Mouse (Mus musculus) brain, embryonic 18.5 days (tissue): ENCODE results near the gene Sept11.

Experiments used
- DNase-seq: peaks from one replicate; pipeline ENCODE4 v3.0.0-alpha.2; 2012; ENCODE audit warnings: low read depth, low spot score

Sept11 gene

GRCm38 (mm10) chr5:93095301-93095700 lies 2.1 kb downstream of the Sept11 start:
- no peak for DNase-seq

- no peak for DNase-seq
Measured at GRCm38 (mm10) chr5:93097204-93097906, 4.1 kb downstream of the Sept11 start.

GRCm38 (mm10) chr5:93098219-93098618 lies 5.0 kb downstream of the Sept11 start:
- no peak for DNase-seq

- DNase-seq = no peak
Measured at GRCm38 (mm10) chr5:93098811-93099210, 5.6 kb downstream of the Sept11 start.

- DNase-seq = no peak
Measured at GRCm38 (mm10) chr5:93100906-93101305, 7.7 kb downstream of the Sept11 start.

GRCm38 (mm10) chr5:93101371-93101791 lies 8.1 kb downstream of the Sept11 start:
- no peak for DNase-seq

GRCm38 (mm10) chr5:93103603-93104002 lies 10.4 kb downstream of the Sept11 start:
- no peak for DNase-seq

GRCm38 (mm10) chr5:93104987-93105823 lies 12.0 kb downstream of the Sept11 start:
- no peak for DNase-seq

GRCm38 (mm10) chr5:93106048-93106447 lies 12.8 kb downstream of the Sept11 start:
- no peak for DNase-seq

- DNase-seq = no peak
Measured at GRCm38 (mm10) chr5:93108703-93109102, 15.5 kb downstream of the Sept11 start.

- DNase-seq = no peak
Measured at GRCm38 (mm10) chr5:93109555-93109954, 16.3 kb downstream of the Sept11 start.

- DNase-seq = no peak
Measured at GRCm38 (mm10) chr5:93112290-93112689, 19.1 kb downstream of the Sept11 start.

- no peak for DNase-seq
Measured at GRCm38 (mm10) chr5:93113517-93113916, 20.3 kb downstream of the Sept11 start.

- no peak for DNase-seq
Measured at GRCm38 (mm10) chr5:93114515-93114914, 21.3 kb downstream of the Sept11 start.

- no peak for DNase-seq
Measured at GRCm38 (mm10) chr5:93115059-93115458, 21.8 kb downstream of the Sept11 start.

GRCm38 (mm10) chr5:93115854-93116253 lies 22.6 kb downstream of the Sept11 start:
- DNase-seq = no peak

GRCm38 (mm10) chr5:93117648-93118047 lies 24.4 kb downstream of the Sept11 start:
- DNase-seq = no peak

- DNase-seq = no peak
Measured at GRCm38 (mm10) chr5:93121660-93122059, 28.4 kb downstream of the Sept11 start.

GRCm38 (mm10) chr5:93124031-93124826 lies 31.0 kb downstream of the Sept11 start:
- no peak for DNase-seq

- no peak for DNase-seq
Measured at GRCm38 (mm10) chr5:93125325-93125724, 32.1 kb downstream of the Sept11 start.

- no peak for DNase-seq
Measured at GRCm38 (mm10) chr5:93126222-93126929, 33.1 kb downstream of the Sept11 start.
